Mouse (Mus musculus) left cerebral cortex, postnatal 36 days (tissue): ENCODE results near the gene Pon2. TPM values are rescaled to one million over a fixed set of nuclear protein-coding genes. Genes with fewer than 3 reads are reported as not detected.

ENCODE experiments used
- DNase-seq, 2 experiments: peaks; one replicate each; pipeline ENCODE4 v3.0.0; 2021 to 2022; ENCODE audit warnings: low spot score in 2 of 2, mixed read lengths in 1 of 2
- intact Hi-C: fragments of 180-260 bp; cut with DNase I; formaldehyde crosslinking; loops from one replicate; pipeline ENCODE4 v1.15.1; 2025
- total RNA-seq, 2 experiments: library from RNA; stranded (reverse); gene quantifications; 2 replicates each; pipeline ENCODE4 v1.2.3; 2021

Gene Pon2
- total RNA-seq, 2 experiments from 2014 or later: 23.7 to 24.4 TPM

DNA sequence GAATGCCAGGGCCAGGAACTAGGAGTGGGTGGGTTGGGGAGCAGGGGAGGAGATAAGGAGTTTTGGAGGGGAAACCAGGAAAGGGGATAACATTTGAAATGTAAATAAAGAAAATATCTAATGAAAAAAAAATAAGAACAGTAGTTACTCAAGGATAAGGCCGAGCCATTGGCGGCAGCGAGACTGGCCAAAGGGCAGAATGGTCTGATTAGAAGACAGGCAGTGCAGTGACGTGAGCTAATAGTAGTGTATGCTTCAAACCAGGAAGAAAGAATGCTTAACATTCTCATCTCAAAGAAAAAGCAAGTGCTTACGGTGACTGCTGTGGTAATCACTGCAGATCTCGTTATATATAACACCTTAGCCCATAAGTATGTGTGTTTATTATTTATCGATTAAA, 2.2 kb downstream of the Pon2 start:
- no peak for DNase-seq
- intact Hi-C loops: loop anchor here (5.0 kb wide), 1 partner anchor 86 kb away; the partner anchor contains the start of gene Asb4

- DNase-seq: no peak
- intact Hi-C loops: loop anchor here (5.0 kb wide), 1 partner anchor 87 kb away; the partner anchor contains the start of gene Asb4
These were observed 3.4 kb downstream of the Pon2 start for GRCm38 (mm10) chr6:5294659-5295449.

- DNase-seq: no peak
- intact Hi-C loops: no loop called here
These were observed 5.4 kb downstream of the Pon2 start for GRCm38 (mm10) chr6:5292841-5293240.

- intact Hi-C loops: no loop called here
- no peak for DNase-seq
These were observed 6.8 kb downstream of the Pon2 start for GRCm38 (mm10) chr6:5291450-5291849.

DNA sequence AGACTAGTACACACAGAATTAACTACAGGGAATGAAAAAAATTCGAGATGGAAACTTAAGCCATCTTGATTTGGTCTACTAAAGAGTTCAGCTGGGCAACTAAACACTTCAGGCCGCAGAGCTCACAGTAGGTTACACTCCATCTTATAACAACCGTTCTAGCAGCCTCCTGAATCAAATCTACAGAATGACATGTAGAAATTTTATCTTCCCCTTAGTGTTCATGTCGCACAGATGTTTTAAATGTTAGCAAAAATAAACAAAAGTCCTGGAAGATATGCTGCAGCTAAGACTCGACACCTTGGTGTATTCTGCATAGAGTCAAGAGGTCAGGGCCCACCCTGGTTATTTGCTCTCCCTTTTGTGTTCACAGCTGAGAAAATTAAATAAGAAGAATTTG, 10.3 kb downstream of the Pon2 start:
- DNase-seq: no peak
- intact Hi-C loops: no loop called here

DNA sequence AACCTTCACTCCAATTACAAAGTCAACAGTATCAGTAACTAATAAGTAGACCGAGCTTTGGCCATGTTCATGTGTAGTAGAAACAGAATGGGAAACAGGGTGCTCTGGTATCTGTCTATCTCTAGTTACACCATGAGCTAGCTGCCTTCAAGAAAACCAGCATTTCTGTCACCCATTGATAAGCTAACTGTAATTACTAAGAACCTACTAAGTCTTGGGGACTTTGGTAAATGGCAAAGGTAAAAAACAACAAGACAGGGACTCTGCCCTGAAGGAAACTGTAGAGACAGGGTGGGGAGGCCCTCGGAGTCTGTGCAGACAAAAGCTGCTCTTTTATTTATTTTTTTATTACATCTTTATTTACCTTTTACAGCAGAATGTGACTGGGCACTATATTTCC, 10.9 kb downstream of the Pon2 start:
- intact Hi-C loops: no loop called here
- DNase-seq: no peak

DNA sequence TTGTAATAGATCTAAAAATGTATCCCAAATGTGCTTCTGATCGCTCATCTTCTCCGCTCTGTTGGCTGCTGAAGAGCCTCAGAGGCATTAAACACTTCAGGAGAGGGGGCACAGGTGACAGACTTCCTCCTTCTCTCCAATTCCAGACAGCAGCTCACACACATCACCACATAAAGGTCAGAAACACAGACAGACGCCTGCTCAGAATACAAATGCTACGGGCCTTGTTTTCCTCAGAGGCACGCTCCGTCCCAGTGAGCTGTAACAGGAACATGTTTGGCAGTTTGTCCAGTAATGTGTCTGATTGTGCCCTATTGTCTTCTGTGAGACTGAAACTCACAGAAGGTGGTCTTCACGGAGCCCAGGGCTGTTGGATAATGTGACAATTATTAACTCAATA, 15.8 kb downstream of the Pon2 start:
- intact Hi-C loops: no loop called here
- no peak for DNase-seq

DNA sequence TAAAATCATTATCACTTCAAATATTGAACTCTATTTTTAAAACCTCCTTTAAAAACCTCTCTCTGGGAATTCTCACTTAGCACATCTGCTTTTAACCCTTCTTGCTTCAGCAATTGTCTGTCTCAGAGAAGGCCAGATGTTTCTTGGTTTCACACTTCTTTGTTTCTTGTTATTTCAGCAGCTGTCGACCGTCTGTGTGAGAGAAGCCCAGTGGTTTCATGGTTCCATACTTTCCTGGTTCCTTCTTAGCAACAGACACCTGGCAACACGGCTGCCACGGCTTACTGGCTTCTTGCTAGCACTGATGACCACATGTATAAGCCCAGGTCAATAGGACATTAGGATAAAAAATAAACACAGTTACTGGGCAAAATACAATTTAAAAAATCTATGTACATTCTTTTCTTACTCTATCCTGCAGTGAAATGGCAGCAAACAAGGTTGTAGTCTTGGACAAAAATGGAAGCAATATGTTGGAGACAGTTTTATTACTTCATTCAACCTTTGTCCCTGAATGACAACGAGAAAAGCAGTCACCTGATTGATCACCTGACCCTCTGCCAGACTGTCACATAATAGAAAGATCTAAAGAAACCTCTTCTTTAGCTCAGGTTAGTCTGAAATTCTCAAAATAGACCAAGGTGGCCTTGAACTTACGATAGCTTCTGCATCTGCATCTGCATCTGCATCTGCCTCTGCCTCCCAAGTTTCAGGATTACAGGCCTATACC, 17.5 kb downstream of the Pon2 start:
- intact Hi-C loops: no loop called here
- no peak for DNase-seq

- intact Hi-C loops: no loop called here
- DNase-seq: no peak
These were observed 20.3 kb downstream of the Pon2 start for GRCm38 (mm10) chr6:5277972-5278371.

DNA sequence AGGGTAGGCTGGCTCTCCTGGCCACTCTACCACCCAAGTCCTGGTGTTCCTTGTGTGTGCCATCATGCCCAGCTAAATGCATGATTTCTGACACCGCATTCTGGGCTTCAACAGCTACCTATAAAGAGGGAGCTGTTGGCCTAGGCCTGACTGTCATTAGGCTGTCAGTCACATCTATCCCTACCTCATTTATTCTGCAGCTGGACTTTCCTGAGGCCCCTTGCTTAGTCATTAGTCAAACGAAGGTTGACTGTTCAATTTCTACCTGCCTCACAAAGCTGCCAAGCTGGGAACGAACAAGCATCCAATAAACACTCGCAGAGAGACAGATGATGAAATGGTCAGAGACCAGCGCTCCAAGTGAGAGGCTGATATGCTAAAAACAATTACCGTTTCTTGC, 28.6 kb downstream of the Pon2 start:
- DNase-seq: no peak
- intact Hi-C loops: no loop called here

- intact Hi-C loops: no loop called here
These were observed 33.5 kb downstream of the Pon2 start for GRCm38 (mm10) chr6:5264793-5265192.

GRCm38 (mm10) chr6:5263250-5263999, 34.8 kb downstream of the Pon2 start:
- no peak for DNase-seq
- intact Hi-C loops: no loop called here

More at GRCm38 (mm10) chr6:5264793-5265192, 33.5 kb downstream of the Pon2 start:
- no peak for DNase-seq

- intact Hi-C loops: no loop called here
These were observed 35.7 kb downstream of the Pon2 start for GRCm38 (mm10) chr6:5262322-5263249.

GRCm38 (mm10) chr6:5255722-5256451, 42.4 kb downstream of the Pon2 start, which contains the start of gene Pon3:
TSS of gene Pon3 (minus strand) at chr6:5256286.
- intact Hi-C loops: no loop called here
- DNase-seq: peak; percentile 5 to 10

More at GRCm38 (mm10) chr6:5262322-5263249, 35.7 kb downstream of the Pon2 start:
- no peak for DNase-seq

DNA sequence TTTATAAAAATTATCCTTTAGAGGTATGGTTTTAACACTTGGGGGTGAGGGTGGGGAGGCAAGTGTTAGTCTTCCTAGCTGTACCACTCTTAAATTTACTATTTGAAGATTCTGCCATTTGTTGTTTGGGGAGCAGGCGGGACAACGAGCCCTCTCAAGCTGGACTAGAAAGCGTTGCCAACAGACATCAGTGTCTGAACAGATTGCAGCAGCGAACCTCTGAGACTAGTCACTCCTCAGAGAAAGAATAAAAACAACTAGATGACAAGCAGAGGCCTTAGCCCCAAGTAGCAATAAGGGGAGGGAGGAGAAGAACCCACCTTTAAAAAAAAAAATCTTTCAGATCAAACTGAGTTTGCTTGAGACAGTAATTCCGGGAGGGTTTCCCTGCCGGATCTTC, 43.0 kb downstream of the Pon2 start:
- intact Hi-C loops: no loop called here
- DNase-seq: no peak

GRCm38 (mm10) chr6:5254869-5255268, 43.4 kb downstream of the Pon2 start:
- intact Hi-C loops: no loop called here

GRCm38 (mm10) chr6:5245926-5246325, 52.3 kb downstream of the Pon2 start:
- DNase-seq: no peak
- intact Hi-C loops: no loop called here

More at GRCm38 (mm10) chr6:5254869-5255268, 43.4 kb downstream of the Pon2 start:
- DNase-seq: no peak

GRCm38 (mm10) chr6:5238799-5239198, 59.5 kb downstream of the Pon2 start:
- DNase-seq: no peak
- intact Hi-C loops: no loop called here
